Mouse (Mus musculus): ENCODE measurements around the gene Gpank1. TPM values are rescaled to one million over a fixed set of nuclear protein-coding genes. Genes with fewer than 3 reads are reported as not detected.

The Gpank1 gene
- 10 to 100 TPM; 25.6 to 26.4 TPM for total RNA-seq (2023)

GRCm38 (mm10) chr17:35121143-35121799 is at the start of gene Gpank1:
Gene Gpank1 (plus strand): TSS chr17:35121455.

GRCm38 (mm10) chr17:35076507-35077176 is 44.6 kb upstream of the Gpank1 start, which contains the start of gene Ly6g6e:
Gene Ly6g6e (plus strand): TSS chr17:35076902.

GRCm38 (mm10) chr17:35077786-35078233 is 43.4 kb upstream of the Gpank1 start, which contains the start of gene Ly6g6d:
Gene Ly6g6d (minus strand): TSS chr17:35078065.

GRCm38 (mm10) chr17:35085208-35085865 is 35.9 kb upstream of the Gpank1 start, which contains the start of gene Ly6g6f:
Gene Ly6g6f (minus strand): TSS chr17:35085610.

GRCm38 (mm10) chr17:35088825-35089644 is 32.2 kb upstream of the Gpank1 start, which contains the start of gene Abhd16a:
Gene Abhd16a (plus strand): TSS chr17:35089263.

GRCm38 (mm10) chr17:35108097-35108496 is 13.2 kb upstream of the Gpank1 start, which contains the start of gene Ly6g5c:
Gene Ly6g5c (plus strand): TSS chr17:35108279.

GRCm38 (mm10) chr17:35115046-35116019 is 5.9 kb upstream of the Gpank1 start, which contains the start of gene Ly6g5b:
Gene Ly6g5b (minus strand): TSS chr17:35115428.

GRCm38 (mm10) chr17:35121871-35122303 is 632 bp downstream of the Gpank1 start, which contains the start of gene Csnk2b:
Gene Csnk2b (minus strand): TSS chr17:35122053.

GRCm38 (mm10) chr17:35126206-35126611 is 5.0 kb downstream of the Gpank1 start, which contains the start of gene D17H6S53E:
Gene D17H6S53E (plus strand): TSS chr17:35126373.

GRCm38 (mm10) chr17:35131500-35132173 is 10.4 kb downstream of the Gpank1 start, which contains the start of gene Apom:
Gene Apom (minus strand): TSS chr17:35132050.

GRCm38 (mm10) chr17:35134801-35135590 is 13.7 kb downstream of the Gpank1 start, which contains the start of gene Bag6:
Gene Bag6 (plus strand): TSS chr17:35135178.

GRCm38 (mm10) chr17:35164568-35165450 is 43.6 kb downstream of the Gpank1 start, which contains the start of gene Prrc2a:
Gene Prrc2a (minus strand): TSS chr17:35164897.

Other genes starting within 250 kb of the Gpank1 start
- 1 to 10 TPM; 2.7 to 2.8 TPM for gene Zbtb12, start 242.0 kb upstream of the Gpank1 start, total RNA-seq (2023)
- not detected for gene Gm20547, start 239.4 kb upstream of the Gpank1 start, total RNA-seq (2023)
- gene C2, start 223.2 kb upstream of the Gpank1 start, total RNA-seq (2023) = 1 to 10 TPM in 1 of 2 experiments, under 1 TPM in 1; 0.22 to 1.6 TPM
- 10 to 100 TPM; 58.0 to 71.6 TPM for gene Ehmt2, start 223.0 kb upstream of the Gpank1 start, total RNA-seq (2023)
- under 1 TPM in 1 of 2 experiments, not detected in 1; 0.24 TPM for gene Slc44a4, start 207.0 kb upstream of the Gpank1 start, total RNA-seq (2023)
- 10 to 100 TPM; 71.5 to 75.3 TPM for gene Neu1, start 190.2 kb upstream of the Gpank1 start, total RNA-seq (2023)
- 10 to 100 TPM in 1 of 2 experiments, 1 to 10 TPM in 1; 6.4 to 28.6 TPM for gene Hspa1b, start 162.2 kb upstream of the Gpank1 start, total RNA-seq (2023)
- not detected for gene Gm20481, start 151.5 kb upstream of the Gpank1 start, total RNA-seq (2023)
- 10 to 100 TPM; 14.6 to 41.1 TPM for gene Hspa1a, start 149.3 kb upstream of the Gpank1 start, total RNA-seq (2023)
- gene Hspa1l, start 148.8 kb upstream of the Gpank1 start, total RNA-seq (2023) = not detected
- gene Lsm2, start 139.6 kb upstream of the Gpank1 start, total RNA-seq (2023) = 10 to 100 TPM; 29.9 to 39.2 TPM
- 10 to 100 TPM; 61.3 to 70.3 TPM for gene Vars, start 120.5 kb upstream of the Gpank1 start, total RNA-seq (2023)
- not detected for gene Vwa7, start 104.9 kb upstream of the Gpank1 start, total RNA-seq (2023)
- gene Sapcd1, start 93.4 kb upstream of the Gpank1 start, total RNA-seq (2023) = under 1 TPM; 0.82 to 0.84 TPM
- gene Msh5, start 74.7 kb upstream of the Gpank1 start, total RNA-seq (2023) = 1 to 10 TPM; 6.7 to 8.8 TPM
- 100 to 1,000 TPM; 271 to 302 TPM for gene Clic1, start 71.5 kb upstream of the Gpank1 start, total RNA-seq (2023)
- gene Ddah2, start 62.4 kb upstream of the Gpank1 start, total RNA-seq (2023) = 1 to 10 TPM; 3.4 to 4.6 TPM
- not detected for gene Ly6g6c, start 56.1 kb upstream of the Gpank1 start, total RNA-seq (2023)
- gene Mpig6b, start 55.3 kb upstream of the Gpank1 start, total RNA-seq (2023) = under 1 TPM; 0.64 to 0.93 TPM
- not detected for gene Ly6g6e, start 44.6 kb upstream of the Gpank1 start, total RNA-seq (2023)
- gene Ly6g6d, start 43.4 kb upstream of the Gpank1 start, total RNA-seq (2023) = not detected
- under 1 TPM; 0.31 to 0.55 TPM for gene Ly6g6f, start 35.8 kb upstream of the Gpank1 start, total RNA-seq (2023)
- 10 to 100 TPM; 48.8 to 54.6 TPM for gene Abhd16a, start 32.2 kb upstream of the Gpank1 start, total RNA-seq (2023)
- not detected for gene Ly6g5c, start 13.2 kb upstream of the Gpank1 start, total RNA-seq (2023)
- 10 to 100 TPM; 15.2 to 16.0 TPM for gene Ly6g5b, start 6.0 kb upstream of the Gpank1 start, total RNA-seq (2023)
- 100 to 1,000 TPM; 171 to 190 TPM for gene Csnk2b, start 598 bp downstream of the Gpank1 start, total RNA-seq (2023)
- 10 to 100 TPM; 17.0 to 23.1 TPM for gene D17H6S53E, start 4.9 kb downstream of the Gpank1 start, total RNA-seq (2023)
- gene Apom, start 10.6 kb downstream of the Gpank1 start, total RNA-seq (2023) = not detected
- gene Bag6, start 13.7 kb downstream of the Gpank1 start, total RNA-seq (2023) = 100 to 1,000 TPM; 245 to 298 TPM
- 100 to 1,000 TPM; 187 TPM for gene Prrc2a, start 43.4 kb downstream of the Gpank1 start, total RNA-seq (2023)
- 10 to 100 TPM; 15.4 to 17.4 TPM for gene Aif1, start 54.6 kb downstream of the Gpank1 start, total RNA-seq (2023)
- gene Lst1, start 67.0 kb downstream of the Gpank1 start, total RNA-seq (2023) = 100 to 1,000 TPM; 614 to 632 TPM
- gene Ltb, start 73.0 kb downstream of the Gpank1 start, total RNA-seq (2023) = 10 to 100 TPM; 89.3 to 97.8 TPM
- 10 to 100 TPM; 62.5 to 72.6 TPM for gene Tnf, start 80.6 kb downstream of the Gpank1 start, total RNA-seq (2023)
- gene Lta, start 83.9 kb downstream of the Gpank1 start, total RNA-seq (2023) = under 1 TPM in 1 of 2 experiments, not detected in 1; 0.26 TPM
- gene Gm16181, start 99.4 kb downstream of the Gpank1 start, total RNA-seq (2023) = under 1 TPM in 1 of 2 experiments, not detected in 1; 0.75 TPM
- 1 to 10 TPM; 2.2 to 3.4 TPM for gene Atp6v1g2, start 112.2 kb downstream of the Gpank1 start, total RNA-seq (2023)
- gene Nfkbil1, start 114.3 kb downstream of the Gpank1 start, total RNA-seq (2023) = 10 to 100 TPM; 21.5 to 22.1 TPM
- 100 to 1,000 TPM; 206 to 207 TPM for gene Ddx39b, start 120.3 kb downstream of the Gpank1 start, total RNA-seq (2023)
- gene H2-D1, start 141.3 kb downstream of the Gpank1 start, total RNA-seq (2023) = 1,000 to 10,000 TPM; 1,338 to 1,458 TPM
- 1 to 10 TPM; 5.6 to 6.6 TPM for gene H2-Q1, start 198.9 kb downstream of the Gpank1 start, total RNA-seq (2023)
- gene H2-Q2, start 220.8 kb downstream of the Gpank1 start, total RNA-seq (2023) = 1 to 10 TPM; 6.4 to 7.1 TPM